Mouse (Mus musculus): ENCODE measurements around the gene Syngr1. TPM values are rescaled to one million over a fixed set of nuclear protein-coding genes. Genes with fewer than 3 reads are reported as not detected.
A peak's percentile ranks its signal among the peaks of the same experiment; 100 is the strongest.

Syngr1 gene
- total RNA-seq (2021): 100 to 1,000 TPM; 387 to 409 TPM

DNA sequence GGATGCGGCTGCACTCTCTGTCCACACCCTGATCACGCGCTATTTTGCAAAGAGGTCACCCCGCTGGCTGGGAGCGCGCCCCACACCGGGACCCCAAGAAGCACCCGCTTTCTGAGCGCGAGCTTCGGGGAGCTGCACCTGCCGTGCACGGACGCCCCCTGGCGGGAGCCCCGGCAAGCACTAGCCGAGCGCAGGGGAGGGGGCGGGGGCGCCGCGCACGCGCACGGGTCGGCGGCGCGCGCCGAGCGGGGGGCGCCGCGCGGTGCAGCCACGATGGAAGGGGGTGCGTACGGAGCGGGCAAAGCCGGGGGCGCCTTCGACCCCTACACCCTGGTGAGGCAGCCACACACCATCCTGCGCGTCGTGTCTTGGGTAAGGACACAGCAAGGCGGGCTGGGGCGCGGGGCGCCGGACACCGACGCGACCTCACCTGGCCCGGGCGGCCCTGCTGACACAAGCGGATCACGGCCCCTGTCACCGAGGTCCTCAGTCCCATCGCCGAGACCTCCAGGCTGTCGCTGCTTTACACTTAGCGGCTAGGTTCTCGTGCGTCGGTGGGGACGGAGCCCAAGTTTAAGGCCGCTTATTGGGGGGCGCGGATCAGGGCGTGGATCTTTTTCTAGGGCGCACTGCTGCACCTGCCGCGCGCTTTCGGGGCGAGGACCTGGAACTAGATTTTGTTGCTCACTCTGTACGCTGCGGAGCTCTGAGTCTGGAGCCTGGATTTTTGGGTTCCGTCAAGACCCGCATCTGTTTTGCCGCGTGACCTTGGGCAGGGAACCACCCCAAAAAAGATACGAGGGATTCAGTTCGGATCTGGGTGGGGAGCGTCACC is at the start of gene Syngr1, which contains the start of gene Rpl3:
TSS of gene Syngr1 (plus strand) at position 214 of the 835 bp plus-strand sequence.
TSS of gene Rpl3 (minus strand) at position 748 of the 835 bp plus-strand sequence.
- peak; percentile 94 for DNase-seq (ENCODE audit: extremely low spot score in 1 of 2, low spot score in 1 of 2)

DNA sequence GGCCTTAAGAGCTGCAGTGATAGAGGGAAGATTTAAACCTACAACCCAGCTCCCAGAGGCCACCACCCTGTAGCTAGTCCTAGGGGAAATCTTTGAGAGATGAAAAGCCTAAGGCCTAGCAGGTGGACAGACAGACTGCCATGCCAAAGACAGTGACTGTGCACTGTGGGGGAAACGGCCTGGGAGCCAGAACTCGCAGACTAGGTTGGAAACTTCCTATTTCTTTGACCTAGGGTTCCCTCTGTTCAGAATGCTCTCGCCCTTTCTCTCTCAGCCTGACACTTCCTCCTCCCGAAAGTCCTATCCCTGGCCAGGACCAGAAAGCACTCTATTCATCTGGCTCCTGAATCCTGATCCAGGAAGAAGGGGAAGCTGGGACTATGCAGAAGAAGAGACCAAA is 49.0 kb upstream of the Syngr1 start:
- DNase-seq (ENCODE audit: extremely low spot score in 1 of 2, low spot score in 1 of 2): no peak

DNA sequence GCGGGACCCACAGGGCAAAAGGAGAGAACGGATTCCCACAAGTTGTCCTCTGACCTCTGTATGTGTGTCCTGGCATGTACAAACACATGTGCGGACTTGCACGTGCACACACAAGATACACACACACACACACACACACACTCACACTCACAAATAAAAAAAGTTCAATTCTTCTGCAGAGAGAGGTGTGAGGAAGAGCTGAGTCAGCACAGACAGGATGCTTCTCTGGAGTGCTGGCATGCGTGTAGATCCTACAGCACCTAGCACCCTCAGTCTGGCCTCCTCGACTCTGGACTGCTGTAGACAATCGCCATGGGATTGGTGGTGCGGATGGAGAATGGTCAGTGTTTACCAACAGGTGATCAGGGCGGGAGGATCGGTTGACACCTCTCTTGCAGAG is 46.9 kb upstream of the Syngr1 start:
- no peak for DNase-seq (ENCODE audit: extremely low spot score in 1 of 2, low spot score in 1 of 2)

DNA sequence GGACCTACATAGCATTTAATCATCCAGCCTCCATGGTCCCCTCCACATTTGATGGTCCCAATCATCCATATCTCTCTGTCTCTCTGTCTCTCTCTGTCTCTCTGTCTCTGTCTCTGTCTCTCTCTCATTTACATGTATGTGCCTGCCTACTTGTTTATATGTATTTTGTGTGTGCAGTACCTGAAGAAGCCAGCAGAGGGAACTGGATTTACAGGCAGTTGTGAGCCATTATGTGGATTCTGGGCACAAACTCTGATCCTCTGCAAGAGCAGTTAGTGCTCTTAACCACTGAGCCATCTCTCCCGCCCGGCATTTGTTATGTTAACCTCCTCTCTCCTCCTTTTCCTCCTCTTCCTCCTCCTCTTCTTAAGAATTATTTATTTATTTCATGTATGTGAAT is 45.4 kb upstream of the Syngr1 start:
- DNase-seq (ENCODE audit: extremely low spot score in 1 of 2, low spot score in 1 of 2): no peak

DNA sequence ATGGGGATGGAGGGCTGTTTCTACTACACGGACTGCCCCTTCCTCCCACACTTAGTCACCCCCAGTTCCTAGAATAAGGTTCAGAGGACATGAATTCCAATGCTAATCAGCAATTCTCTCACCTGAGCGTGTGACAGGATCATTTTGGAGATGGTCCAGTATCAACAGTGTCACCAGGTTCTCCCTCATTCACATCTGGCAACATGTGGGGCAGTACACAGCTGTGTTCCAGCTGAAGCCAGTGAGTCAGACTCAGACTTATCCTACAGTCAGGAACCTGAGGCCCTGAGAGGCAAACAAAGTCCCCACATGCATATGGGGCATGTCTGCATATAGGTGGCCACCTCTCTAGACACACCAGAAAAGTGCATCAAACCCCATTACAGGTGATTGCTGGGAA is 43.9 kb upstream of the Syngr1 start:
- no peak for DNase-seq (ENCODE audit: extremely low spot score in 1 of 2, low spot score in 1 of 2)

DNA sequence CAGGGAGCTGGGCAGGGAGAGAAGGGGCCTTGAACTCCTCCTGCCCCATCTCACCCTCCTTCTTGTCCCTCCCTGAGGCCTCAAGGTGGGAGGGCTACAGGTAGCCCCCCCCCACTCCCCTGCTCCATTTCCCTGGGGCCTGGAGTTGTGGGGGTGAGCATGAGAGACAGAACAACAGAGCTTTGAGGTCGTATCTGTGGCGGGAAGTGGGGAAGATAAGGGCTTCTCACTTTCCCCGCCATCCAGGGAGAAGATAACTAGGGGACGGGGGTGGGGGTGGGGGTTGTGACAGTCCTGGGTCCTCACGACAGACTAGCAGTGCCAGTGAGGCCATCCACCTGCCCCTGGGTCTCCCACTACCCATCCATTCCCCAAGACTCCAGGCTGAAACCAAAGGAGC is 43.2 kb upstream of the Syngr1 start:
- no peak for DNase-seq (ENCODE audit: extremely low spot score in 1 of 2, low spot score in 1 of 2)

DNA sequence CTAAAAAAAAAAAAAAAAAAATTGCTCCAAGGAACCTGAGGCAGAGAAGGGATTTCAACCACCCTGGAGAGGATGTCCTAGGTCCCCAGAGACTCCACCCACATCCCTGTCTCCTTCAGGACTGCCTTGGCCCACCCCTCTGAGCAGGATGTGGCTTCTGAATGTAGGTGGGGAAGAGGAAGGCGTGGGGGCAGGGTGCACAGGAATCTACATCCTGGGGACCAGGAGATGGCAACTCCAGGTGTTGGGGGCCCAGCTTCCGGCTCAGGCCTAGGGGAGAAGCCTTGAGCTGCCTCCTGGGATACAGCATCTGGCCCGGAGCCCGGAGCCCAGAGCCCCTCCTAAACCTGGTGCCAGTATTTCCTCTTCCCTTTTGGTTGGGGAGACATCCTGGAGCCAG is 41.0 kb upstream of the Syngr1 start:
- DNase-seq (ENCODE audit: extremely low spot score in 1 of 2, low spot score in 1 of 2): no peak

DNA sequence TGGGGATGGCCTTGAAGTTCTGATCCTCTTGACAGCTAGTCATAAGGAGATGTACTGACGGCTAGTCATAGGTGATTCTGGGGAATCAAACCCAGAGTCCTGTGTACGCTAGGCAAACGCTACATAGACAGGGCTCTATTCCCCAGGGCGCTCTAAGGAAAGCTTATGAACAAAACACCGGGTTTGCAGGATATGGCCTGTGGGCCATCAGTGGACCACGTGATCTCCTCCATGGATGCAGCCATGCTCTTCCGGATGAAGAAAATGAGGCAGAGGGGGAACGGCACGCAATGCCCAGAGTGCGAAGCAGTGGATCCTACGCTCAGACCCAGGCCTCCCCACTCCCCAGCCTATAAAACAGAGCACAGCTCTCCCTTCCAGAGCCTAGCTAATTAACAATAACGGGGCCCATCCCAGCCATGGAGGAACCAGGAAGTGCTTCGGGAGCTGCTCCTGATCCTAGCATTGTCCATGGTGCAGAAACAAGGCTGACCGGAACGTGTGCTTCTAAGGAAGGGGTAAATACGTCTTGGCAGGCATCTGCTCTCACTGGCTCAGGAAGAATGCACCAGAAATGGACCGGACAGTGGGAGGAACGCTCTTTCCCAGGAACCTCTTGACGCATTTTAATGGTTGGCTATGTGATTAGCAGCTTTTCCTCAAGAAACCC is 39.9 kb upstream of the Syngr1 start:
- no peak for DNase-seq (ENCODE audit: extremely low spot score in 1 of 2, low spot score in 1 of 2)

DNA sequence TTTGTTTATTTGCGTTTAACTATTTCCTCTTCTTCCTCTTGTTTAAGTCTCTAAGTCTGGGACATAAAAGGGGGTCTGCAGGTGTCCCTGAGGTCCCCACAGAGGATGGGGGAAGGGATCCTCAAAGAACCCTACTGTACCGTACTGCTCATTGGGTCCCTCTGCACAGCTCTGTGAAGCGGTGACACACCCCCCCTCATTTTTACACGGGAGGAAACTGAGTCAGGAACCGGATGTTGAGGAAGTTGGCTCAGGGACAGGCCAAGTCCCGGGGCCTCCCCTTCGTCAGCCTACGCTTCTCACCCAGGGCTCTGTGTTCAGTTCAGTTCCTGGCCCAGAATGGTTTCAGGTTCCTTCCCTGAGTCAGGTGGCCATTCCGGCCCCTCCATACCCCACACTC is 39.4 kb upstream of the Syngr1 start:
- no peak for DNase-seq (ENCODE audit: extremely low spot score in 1 of 2, low spot score in 1 of 2)

DNA sequence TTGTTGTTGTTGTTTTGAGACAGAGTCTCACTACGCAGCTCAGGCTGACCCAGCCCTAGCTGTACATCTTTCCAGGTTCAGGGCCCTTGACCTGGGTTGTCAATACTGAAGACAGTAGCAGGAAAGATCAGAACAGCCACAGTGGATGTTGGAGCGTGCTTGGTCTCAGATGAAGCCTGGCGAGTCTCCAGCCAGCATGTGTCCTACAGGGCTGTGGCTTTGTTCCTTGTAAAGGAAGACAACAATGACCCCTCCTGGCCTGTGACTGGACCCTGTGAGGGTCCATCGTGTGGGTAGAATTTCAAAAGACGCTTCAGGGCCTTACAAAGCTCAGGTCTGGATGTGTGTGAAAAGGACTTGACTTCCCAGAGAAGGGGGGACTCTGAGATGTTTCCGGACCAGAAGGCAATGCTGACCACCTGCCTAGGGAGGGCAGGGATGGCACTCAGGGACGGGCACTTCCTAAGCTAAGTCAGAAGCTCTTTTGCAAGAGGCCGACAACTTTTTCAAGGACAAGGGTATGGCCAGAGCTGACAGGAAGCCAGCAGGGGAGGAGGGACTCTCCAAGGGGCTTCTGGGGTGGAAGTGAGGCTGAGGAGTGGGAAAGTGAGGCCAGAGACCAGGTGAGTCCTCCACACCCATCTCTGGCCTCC is 37.6 kb upstream of the Syngr1 start:
- DNase-seq (ENCODE audit: extremely low spot score in 1 of 2, low spot score in 1 of 2): no peak

DNA sequence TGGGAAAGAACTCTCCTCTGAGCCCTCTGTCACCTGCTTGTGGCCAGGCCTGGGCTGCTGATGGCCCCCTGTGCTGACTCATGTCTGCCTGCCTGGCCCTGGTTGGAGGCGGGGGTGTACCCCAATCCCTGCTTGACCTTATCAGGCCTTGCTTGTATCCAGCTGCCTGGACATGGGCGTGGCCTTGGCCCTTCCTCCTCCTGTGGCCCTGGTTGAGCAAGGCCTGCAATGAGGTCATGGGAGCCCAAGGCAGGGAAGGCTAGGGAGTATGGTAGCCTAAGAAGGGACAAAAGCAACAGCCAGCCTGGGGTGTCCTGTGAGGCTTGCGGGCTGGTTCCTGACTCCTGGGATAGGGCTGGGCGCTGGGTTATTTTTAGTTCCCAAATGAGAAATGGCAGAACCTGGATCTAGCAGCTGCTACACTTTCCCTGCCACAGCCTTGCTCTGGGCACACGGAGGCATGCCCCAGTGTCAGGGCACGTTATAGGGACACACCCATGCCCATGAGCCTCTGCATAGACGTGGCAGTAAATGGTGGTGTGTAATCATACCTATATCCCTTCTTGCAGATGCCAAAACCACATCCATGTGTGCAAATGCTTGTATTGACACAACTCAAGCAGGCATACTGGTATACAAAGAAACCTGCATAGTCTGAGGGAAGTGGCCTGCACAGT is 37.0 kb upstream of the Syngr1 start:
- DNase-seq (ENCODE audit: extremely low spot score in 1 of 2, low spot score in 1 of 2): no peak

DNA sequence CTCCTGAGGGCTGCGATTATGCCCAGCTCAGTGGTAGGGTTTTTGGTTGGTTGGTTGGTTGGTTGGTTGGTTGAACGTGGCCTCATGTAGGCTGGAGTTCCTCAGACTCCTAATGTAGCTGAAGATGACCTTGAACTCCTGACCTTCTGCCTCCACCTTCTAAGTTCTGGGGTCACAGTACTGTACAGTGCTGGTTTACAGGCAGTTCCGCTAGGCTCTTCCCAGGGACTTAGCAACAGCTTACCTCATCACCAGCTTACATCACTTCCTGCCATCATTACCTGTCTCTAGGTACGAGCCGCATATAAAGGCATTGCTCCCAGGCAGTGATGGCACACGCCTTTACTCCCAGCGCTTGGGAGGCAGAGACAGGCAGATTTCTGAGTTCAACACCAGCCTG is 33.0 kb upstream of the Syngr1 start:
- no peak for DNase-seq (ENCODE audit: extremely low spot score in 1 of 2, low spot score in 1 of 2)

DNA sequence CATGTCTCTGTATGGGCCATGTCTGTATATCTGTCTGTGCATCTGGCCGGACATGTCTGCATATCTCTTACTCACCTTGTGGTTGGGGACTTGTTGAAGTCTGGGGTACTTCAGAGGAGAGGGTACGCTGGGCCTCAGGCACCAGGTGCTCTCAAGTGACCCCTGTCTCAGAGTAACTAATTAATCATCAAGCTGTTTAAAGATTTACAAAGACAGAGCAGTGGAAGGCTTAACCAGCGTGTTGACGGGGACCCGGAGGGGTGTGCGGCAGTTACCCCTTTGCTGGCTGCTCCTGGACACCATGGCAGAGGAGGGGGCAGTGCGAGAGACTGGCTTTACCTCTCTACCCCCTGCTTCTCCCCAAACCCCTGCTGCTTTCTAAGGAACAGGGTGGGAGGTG is 31.5 kb upstream of the Syngr1 start:
- no peak for DNase-seq (ENCODE audit: extremely low spot score in 1 of 2, low spot score in 1 of 2)

DNA sequence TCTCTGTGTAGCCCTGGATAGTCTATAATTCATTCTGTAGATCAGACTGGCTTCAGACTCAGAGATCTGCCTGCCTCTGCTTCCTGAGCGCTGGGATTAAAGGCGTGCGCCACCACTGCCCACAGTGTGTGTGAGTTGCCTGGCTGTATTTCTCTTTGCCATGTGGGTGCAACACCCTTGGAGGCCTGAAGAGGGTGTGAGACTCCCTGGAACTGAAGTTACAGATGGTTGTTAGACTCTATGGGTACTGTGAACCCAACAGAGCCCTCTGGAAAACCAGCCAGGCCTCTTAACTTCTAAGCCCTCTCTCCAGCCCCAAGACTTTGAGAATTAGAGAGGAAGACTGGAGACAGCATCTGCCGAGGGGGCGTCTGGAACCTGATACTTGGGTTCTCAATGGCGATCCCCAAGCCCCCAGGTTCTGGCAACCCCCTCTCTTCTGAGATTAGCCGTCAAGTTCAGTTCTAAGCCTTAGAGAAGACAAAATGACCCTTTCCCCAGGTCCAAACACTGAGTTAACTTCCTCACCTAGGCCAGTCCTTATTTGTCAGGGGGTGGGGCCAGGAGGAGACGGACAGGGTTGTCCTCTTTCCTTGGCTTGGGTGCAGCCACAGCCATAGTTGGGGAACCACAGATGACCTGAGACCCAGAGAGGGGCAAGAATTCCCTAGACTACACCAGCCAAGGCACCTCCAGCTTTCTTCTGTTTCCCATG is 30.6 kb upstream of the Syngr1 start:
- no peak for DNase-seq (ENCODE audit: extremely low spot score in 1 of 2, low spot score in 1 of 2)

DNA sequence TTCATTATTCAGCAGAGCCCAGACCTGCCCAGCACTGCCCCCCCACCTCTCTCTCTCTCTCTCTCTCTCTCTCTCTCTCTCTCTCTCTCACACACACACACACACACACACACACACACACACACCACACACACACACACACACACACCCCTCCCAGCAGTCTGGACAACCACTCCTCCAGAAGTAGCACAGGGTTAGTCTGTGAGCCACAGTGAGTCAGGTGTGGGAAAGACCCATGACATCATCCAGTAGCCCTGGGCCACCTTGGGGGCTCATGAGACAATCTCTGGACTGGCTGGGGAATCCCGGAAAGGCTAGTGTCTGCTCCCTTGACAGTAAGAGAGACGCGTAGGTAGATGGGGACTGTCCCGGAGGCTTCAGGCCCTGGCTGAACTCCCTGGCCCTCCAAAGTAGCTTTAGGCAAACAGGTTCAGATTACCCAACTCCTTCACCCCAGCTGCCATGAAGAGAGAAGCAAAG is 30.0 kb upstream of the Syngr1 start:
- DNase-seq (ENCODE audit: extremely low spot score in 1 of 2, low spot score in 1 of 2): no peak

DNA sequence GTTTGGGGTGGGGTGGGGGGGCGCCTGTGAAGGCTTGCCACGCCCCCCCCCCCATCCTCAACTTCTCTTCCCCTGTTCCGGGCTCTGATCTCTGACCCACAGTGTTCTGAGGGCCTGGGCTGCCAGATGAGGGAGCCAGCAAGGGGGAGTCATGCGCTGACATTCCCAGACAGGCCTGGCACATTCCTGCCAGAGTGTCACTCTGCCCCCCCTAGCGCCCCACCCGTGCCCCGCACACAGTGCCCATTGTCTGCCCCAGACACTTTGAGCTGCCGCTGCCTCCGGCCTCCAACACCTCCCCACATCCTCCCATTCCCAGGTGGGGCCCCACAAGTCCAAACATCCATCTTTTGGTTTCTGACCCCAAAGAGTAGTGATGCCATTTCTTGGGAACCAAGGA is 28.8 kb upstream of the Syngr1 start:
- DNase-seq (ENCODE audit: extremely low spot score in 1 of 2, low spot score in 1 of 2): no peak

DNA sequence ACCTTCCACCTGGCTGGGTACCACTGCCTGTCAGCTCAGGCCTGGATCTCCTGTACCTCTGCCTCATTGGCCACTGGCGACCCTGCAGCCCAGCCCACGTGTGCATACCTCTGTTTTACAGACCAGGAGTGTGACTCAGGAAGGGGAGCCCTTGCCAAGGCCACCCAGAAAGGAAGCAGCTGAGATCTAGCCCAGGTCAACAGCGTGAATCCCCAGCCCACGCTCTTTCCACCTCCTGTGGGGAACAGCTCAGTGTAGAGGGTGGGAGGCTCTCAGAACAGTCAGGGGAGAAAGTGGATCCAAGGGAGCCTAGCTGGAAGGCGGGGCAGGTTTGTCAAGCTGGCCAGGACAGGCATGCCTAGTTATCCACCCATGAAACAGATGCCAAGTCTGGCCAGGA is 28.3 kb upstream of the Syngr1 start:
- no peak for DNase-seq (ENCODE audit: extremely low spot score in 1 of 2, low spot score in 1 of 2)

DNA sequence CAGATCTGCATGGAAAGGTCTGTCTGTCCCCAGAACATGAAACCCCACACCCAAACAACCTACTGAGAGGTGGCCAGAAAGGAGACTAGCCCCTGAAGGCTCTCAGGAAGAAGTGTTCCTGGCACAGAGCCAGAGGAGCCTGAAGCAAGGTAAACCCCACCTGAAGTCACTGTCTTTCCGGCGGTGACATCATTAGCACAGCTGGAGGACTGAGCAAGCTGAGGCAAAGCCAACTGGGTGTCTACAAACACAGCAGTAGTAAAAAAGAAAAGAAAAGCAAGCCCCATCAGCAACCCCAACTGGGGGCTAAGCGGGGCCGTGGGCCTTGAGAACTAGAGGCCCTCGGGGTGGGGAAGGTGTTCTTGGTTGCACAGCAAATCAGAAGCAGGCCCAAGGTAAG is 26.2 kb upstream of the Syngr1 start:
- no peak for DNase-seq (ENCODE audit: extremely low spot score in 1 of 2, low spot score in 1 of 2)

DNA sequence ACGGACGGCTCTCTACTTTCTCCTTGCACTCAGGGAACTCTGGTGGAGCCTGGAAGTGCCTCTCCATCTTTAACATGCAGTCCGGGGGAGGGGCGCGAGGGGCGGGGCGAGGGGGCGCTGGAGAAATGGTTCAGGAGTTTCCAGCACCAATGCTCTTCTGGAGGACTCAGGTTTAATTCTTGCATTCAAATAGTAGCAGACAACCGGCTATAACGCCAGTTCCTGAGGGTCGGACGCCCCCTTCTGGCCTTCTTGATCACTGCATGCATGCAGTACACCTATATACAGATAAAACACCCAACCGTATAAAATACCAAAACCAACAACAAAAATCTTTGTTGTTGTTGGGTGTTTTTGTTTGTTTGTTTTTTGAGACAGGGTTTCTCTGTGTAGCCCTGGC is 25.7 kb upstream of the Syngr1 start:
- peak in 1 of 2 experiments; percentile 40 for DNase-seq (ENCODE audit: extremely low spot score in 1 of 2, low spot score in 1 of 2)

DNA sequence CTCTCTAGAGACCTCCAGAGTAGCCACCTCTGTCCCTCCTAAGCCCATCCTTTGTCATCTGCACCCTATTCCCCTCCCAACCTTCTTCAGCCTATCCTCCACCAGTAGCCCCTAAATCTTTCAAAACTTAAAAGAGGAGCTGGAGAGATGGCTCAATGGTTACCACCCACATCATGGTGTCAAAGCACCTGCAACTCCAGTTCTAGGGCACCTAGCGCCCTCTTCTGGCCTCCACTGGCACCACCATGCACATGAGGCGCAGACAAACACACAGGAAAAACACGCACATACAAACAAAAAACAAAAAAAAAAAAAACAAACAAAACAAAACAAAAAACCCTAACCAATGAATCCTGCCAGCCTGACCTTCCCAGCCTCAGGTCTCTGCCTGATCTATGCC is 24.6 kb upstream of the Syngr1 start:
- peak in 1 of 2 experiments; percentile 29 for DNase-seq (ENCODE audit: extremely low spot score in 1 of 2, low spot score in 1 of 2)

Measured in layer of hippocampus, postnatal 25 days (tissue).